Mouse (Mus musculus) lung, adult 18-20 months (tissue): Measurements from ENCODE around the gene Bcl9l.

ENCODE experiments used
- DNase-seq, 2 experiments: peaks; one replicate each; pipeline ENCODE4 v3.0.0; 2022; ENCODE audit warnings: mixed read lengths in 2 of 2

The Bcl9l gene

GRCm38 (mm10) chr9:44513610-44514009 lies 31.0 kb downstream of the Bcl9l start:
- no peak for DNase-seq

DNA sequence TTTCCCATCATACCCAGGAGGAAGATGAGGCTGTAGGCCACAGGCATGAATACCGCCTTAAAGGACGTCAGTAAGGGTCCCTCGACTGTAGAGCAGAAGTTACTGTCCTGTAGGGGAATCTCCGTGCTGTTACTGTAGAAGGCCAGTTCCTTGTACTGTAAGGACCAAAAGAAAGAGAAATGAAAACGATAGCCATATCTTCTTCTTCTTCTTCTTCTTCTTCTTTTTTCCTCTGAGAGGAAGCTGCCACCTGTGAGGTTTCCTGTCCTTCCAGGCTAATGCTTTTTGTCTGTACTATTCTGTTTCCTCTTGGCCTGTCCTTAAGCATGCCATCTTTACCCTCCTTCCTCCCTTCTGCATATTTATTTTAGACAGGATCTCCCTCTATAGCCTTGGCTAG lies 31.5 kb downstream of the Bcl9l start:
- DNase-seq: no peak

GRCm38 (mm10) chr9:44515131-44515751 lies 32.6 kb downstream of the Bcl9l start:
- DNase-seq: peak; percentile 85 to 89

GRCm38 (mm10) chr9:44515891-44516290 lies 33.3 kb downstream of the Bcl9l start:
- DNase-seq: no peak

DNA sequence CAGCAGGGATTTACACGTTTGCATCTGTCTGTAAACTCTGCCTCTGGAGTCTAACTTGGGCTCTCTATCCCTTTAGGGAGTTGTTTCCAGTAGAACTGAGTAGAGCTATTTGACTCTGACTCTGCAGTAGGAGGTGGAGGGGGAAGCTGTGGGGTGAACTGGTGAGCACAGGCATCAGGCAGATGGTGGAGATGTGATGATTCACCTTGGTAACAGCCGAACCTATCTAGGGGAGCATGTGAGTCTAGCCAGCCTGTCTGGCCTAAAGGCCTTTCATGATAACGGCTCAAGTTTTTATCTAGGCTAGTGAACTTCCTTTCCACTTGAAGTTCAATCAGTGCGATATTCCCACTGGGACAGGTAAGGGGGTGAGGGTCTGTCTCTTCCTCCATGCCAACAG lies 34.7 kb downstream of the Bcl9l start:
- no peak for DNase-seq

DNA sequence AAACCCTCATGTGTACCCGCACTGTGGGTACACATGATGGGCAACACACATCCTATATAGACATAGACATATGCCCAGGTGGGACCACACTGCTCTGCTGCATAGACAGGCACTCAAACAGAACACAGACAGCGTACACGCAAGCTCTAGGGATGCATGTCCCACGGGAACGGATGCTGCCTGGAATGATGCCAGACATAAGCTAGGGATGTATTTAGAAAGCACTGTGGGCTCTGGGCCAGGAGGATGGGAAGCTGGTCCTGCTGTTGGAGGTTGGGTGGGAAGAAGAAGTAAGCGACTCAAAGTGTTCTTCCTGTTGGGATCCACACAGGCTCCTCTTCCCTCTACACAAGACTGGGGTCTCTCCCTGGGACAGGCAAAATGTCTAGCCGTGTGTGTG lies 35.4 kb downstream of the Bcl9l start:
- no peak for DNase-seq

DNA sequence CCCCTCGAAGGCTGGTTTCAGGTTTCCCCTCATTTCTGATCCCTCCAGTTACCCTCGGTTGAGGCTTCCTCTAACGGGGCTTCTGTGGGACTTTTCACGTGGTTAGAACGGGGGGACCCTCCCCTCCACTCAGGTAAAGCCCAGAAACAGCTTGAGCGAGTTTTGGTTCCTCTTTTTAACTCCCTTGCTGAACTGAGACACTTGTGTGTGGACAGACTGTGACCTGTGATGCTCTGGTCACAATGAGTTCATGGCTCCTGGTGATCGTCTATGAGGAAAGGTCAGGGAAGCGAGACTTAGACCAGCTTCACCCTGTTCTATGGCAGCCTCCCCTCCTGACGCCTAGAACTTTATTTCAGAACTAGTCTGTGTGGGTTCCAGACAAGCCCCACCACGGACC lies 39.3 kb downstream of the Bcl9l start:
- DNase-seq: no peak

GRCm38 (mm10) chr9:44523686-44524085 lies 41.1 kb downstream of the Bcl9l start:
- no peak for DNase-seq

- no peak for DNase-seq
Observed at GRCm38 (mm10) chr9:44524235-44524826, 41.7 kb downstream of the Bcl9l start.

GRCm38 (mm10) chr9:44525001-44525400 lies 42.4 kb downstream of the Bcl9l start:
- no peak for DNase-seq

GRCm38 (mm10) chr9:44525589-44525988 lies 43.0 kb downstream of the Bcl9l start:
- no peak for DNase-seq

DNA sequence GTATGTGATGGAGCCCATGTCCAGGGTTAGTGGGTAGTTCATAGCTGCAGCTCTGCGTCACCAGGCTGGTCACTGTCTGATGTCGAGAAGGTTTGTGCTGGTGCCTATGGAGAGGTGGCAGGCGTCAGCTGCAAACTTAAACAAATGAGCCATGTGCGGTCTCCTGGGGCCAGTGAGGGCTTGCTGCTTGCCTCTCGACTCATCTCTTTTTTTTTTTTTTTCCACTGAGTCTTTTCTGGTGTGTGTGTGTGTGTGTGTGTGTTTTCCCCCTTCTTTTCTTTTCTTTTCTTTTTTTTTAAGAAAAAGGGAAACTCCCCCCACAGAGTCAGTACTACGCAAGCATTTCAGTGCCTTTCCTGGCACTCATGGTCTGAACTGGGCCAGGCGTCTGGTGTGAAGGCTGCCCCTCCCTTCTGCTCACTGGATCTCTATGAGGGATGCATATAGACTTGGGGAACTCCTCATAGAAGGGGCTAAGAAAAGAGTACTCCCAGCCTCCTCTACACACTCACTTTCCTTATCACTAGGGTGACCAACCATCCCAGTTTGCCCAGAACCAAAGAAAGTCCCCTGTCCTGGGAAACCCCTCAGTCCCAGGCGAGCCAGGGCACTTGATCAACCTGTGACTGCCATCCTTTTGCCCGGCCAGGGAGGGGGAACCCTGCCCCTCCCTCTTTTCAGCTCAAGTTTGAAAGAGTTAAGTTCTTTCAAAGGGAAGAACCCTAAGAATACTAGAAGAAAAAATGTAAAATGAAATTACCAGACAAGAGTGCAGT lies 43.9 kb downstream of the Bcl9l start:
- DNase-seq: no peak

DNA sequence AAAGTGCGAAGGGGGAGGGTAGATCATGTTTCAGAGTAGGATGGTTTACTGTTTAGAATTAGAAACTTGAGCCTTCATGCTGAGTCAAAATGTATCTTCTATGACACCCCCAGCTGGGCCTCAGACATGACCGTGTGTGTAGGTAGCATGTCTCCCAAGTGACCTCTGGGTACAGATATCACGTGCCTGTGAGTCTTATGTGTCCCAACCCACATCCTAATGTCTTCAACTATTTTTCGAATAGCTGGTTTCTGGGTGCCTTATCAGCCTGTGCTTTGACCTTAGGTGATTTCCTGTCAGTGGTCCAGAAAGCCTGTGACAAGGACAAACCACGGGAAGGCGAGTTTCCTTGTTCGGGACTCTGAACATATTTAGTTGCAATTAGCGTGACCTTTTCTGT lies 45.7 kb downstream of the Bcl9l start:
- DNase-seq: no peak

DNA sequence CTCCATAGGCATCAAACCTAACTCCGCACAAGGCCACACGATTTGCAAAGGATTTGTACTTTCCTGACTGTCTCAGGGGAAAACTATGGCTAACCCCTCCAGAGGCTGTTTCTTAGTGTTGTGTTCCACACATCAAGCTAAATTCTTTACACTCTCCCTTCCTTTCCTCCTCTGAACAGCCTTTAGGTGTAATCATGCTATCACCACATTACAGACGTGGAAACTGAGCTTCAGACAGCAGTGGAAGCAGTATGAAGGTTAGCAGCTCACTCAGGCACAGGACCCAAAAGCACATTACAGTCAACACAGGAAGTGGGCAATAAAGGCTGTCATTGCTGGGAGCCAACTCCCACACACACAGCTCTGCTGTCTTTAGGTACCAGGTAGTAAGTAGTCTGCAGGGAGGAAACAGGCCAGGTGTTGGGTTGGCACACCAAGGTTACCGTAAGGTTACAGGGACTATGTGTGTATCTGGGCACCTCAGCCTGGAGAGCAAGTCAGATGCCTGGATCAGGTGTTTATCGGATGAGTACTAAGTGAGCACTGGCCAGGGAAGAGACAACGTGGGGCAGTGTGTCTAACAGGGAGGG lies 50.5 kb downstream of the Bcl9l start:
- no peak for DNase-seq

DNA sequence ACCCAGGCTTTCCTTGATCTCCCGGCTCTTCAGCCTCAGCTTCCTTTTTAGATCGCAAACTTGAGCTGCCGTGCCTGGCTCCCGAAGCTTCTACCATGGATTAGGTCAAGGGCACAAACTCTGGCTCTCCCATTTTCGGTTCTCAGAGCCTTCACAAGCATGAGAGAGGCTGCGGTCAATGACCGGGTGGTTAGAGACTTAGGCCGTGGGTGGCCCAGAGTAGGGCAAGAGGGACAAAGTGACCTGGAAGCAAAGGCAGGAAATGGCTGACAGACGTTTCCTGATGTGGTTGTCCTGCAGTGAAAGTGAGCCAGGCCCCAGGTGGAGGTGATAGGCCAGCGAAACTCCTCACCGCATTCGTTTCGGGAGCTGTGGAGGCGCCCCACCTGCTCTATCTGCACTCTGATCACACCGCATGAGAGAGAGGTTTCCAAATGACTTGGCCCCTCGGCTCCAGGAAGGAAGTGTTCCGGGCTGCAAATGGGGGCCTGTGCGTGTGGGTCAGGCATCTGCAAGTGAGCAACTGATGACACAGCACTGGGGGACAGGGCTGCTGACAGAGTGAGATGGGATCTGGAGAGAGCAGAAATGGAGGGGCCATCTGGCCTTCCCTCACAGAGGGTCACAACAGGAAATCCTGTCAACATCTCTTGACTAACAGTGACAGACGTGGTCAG lies 55.1 kb downstream of the Bcl9l start:
- DNase-seq: no peak

DNA sequence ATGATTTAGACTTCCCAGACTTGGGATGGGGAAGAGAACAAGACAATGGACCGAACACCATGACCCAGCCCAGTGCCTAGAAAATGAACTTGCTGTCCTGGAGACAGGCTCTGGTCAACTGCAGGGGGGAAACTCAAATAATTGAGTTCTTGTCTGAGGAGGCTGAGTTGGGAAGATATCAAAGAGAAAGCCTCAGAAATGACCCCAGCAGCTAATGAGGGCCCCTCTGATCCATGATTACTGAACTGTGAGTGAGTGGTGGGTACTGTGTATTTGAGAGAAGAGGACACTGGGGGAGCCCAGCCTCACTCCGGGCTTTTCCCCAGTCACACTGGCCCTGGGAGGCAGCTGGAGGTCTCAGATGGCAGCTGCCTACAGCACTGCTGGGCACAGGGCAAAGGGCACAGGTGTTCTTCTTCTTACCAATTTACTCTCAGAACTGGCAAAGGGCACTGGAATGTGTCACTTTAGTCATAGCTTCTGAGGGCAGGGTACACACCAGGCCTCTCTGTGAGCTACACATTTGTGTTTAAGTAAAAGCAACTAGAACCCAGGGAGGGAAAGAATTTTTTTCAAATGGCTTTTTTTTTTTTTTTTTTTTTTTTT lies 57.3 kb downstream of the Bcl9l start:
- DNase-seq: no peak

GRCm38 (mm10) chr9:44540676-44541075 lies 58.1 kb downstream of the Bcl9l start:
- DNase-seq: no peak

DNA sequence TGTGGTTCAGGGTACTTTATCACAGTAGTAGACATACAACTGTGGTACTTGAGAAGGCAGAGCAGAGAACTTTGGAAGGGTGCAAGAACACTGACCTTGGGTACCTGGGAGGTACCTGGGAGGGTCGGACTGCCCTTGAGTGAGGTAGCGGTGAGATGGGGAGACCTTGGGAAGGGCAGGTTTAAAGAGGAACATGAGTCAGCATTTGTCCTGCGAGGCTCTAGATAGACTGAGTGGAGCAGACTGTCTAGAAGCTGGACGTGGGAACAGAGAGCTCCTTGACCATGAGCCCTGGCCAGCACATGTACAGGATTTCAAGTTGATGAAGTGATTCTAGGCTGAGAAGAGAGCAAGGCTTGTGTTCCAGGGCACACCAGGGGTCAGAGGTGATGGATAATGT lies 59.7 kb downstream of the Bcl9l start:
- no peak for DNase-seq

DNA sequence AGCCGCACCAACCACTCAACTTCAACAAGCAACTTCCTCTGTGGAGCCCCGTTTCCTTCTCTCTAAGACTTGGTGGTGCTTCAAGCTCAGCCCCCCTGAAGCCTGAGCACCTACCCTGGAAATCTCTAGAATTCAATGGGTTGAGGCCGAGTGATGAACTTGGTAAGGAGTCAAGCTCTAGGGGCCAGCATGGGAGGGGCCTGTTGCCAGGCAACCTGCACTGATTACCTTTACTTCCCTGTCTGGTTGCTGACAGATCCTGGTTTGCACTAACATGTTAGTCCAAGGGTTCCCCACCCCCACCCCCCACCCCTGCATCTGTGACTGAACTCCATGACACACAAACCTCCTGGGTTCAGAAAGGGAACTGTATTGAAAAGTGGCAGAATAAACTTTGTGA lies 62.4 kb downstream of the Bcl9l start:
- no peak for DNase-seq

- no peak for DNase-seq
Observed at GRCm38 (mm10) chr9:44548412-44549152, 66.0 kb downstream of the Bcl9l start.

DNA sequence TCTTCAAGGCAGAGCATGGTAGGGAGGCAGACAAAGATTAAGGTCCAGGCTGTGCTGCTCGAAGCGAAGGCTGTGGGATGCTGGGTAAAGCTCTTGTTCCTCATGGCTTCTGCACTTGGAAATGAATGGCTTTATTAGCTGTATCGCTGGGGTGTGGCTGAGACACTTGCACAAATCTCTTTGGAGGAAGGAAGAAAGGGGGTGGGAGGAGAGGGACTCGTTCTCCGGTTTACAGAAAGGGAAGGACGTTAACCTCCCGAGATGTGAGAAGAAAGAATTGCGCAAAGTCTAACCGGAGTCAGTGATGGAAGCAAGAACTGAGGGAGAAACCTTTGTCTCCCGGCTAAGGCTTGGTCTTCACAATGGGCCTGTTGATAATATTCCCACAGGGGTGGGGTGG lies 68.5 kb downstream of the Bcl9l start:
- DNase-seq: peak in 1 of 2 experiments; percentile 27

DNA sequence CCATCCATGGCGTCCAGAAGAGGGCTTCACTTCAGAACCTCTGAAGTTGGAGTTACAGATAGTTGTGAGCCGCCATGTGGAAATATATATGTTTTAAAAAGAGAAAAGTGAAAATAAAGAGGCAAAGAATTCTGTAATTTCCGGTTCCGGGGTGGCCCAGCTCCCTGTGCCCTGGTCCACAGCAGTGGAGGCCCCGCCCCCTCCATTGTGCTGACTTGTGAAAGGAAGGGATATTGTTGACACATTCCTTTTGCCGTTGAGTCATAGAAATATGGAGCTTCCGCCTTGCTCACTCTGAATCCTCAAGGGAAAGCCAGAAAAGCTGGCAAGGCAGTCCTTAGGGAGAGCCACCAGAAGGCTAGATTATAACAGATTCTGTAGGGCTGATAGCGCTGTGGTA lies 69.5 kb downstream of the Bcl9l start:
- DNase-seq: peak; percentile 81 to 89
